Mouse (Mus musculus) fat pad, adult 2 months (tissue): ENCODE results near the gene Olfr223.
"Not testable (repeated sequence)": the region's sequence is repeated elsewhere in the genome, so short reads cannot be mapped to it uniquely, and the experiment has no call there.

Experiments
- DNase-seq: peaks from one replicate; pipeline ENCODE4 v3.0.0-alpha.2; 2011; ENCODE audit warnings: low read depth, low spot score; ENCODE audit errors: extremely low read depth

The Olfr223 gene

GRCm38 (mm10) chr11:59593189-59593588, at the start of gene Olfr223:
Gene Olfr223, minus strand, starts transcription at chr11:59593289.
- no peak for DNase-seq

GRCm38 (mm10) chr11:59642420-59642819, 49.3 kb upstream of the Olfr223 start:
- DNase-seq, result no peak

- no peak for DNase-seq
These were observed 48.1 kb upstream of the Olfr223 start for GRCm38 (mm10) chr11:59641227-59641626.

GRCm38 (mm10) chr11:59639957-59640643, 47.0 kb upstream of the Olfr223 start:
- DNase-seq, result no peak

- DNase-seq, result no peak
These were observed 43.8 kb upstream of the Olfr223 start for GRCm38 (mm10) chr11:59636695-59637414.

- DNase-seq, result no peak
These were observed 43.0 kb upstream of the Olfr223 start for GRCm38 (mm10) chr11:59635821-59636694.

- no peak for DNase-seq
These were observed 42.2 kb upstream of the Olfr223 start for GRCm38 (mm10) chr11:59635251-59635795.

GRCm38 (mm10) chr11:59634001-59634660, 41.0 kb upstream of the Olfr223 start:
- DNase-seq, result no peak

- no peak for DNase-seq
These were observed 39.9 kb upstream of the Olfr223 start for GRCm38 (mm10) chr11:59633037-59633436.

GRCm38 (mm10) chr11:59631980-59632379, 38.9 kb upstream of the Olfr223 start:
- DNase-seq, result no peak

- DNase-seq, result no peak
These were observed 36.8 kb upstream of the Olfr223 start for GRCm38 (mm10) chr11:59629871-59630270.

- no peak for DNase-seq
These were observed 35.1 kb upstream of the Olfr223 start for GRCm38 (mm10) chr11:59628177-59628576.

GRCm38 (mm10) chr11:59626192-59626591, 33.1 kb upstream of the Olfr223 start:
- DNase-seq, result no peak

- no peak for DNase-seq
These were observed 31.0 kb upstream of the Olfr223 start for GRCm38 (mm10) chr11:59624017-59624630.

GRCm38 (mm10) chr11:59622214-59622613, 29.1 kb upstream of the Olfr223 start:
- no peak for DNase-seq

- not testable (repeated sequence) for DNase-seq
These were observed 23.9 kb upstream of the Olfr223 start for GRCm38 (mm10) chr11:59616986-59617385.

- no peak for DNase-seq
These were observed 21.0 kb upstream of the Olfr223 start for GRCm38 (mm10) chr11:59614120-59614519.

- no peak for DNase-seq
These were observed 18.6 kb upstream of the Olfr223 start for GRCm38 (mm10) chr11:59611646-59612045.

GRCm38 (mm10) chr11:59602287-59602686, 9.2 kb upstream of the Olfr223 start:
- no peak for DNase-seq

GRCm38 (mm10) chr11:59600872-59601271, 7.8 kb upstream of the Olfr223 start:
- no peak for DNase-seq
